ENCODE assay signal across 15 mouse cellular contexts in the genomic region with DNA sequence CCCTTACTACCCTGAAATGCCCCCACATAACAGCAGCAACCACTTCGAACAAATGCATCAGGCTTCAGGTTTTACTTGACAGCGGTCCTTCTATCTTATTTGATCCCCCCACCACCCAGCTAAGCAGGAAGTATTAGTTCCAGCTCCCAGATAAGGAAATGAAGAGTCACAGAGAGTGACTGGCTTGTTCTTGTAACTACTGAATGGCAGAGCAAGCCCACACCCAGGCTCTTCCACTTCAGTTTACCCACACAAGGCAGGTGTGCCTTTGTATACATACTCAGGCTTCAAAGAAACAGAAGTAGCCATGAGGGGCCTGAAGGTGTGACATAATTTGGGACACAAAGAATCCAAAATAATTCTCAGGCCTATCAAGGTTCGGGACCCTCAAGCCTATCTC. TPM values are rescaled to one million over a fixed set of nuclear protein-coding genes. Genes with fewer than 3 reads are reported as not detected.
A peak's percentile ranks its signal among the peaks of the same experiment; 100 is the strongest.
DNase-seq lines count a peak whose midpoint lies in the region; ATAC-seq and TF ChIP-seq lines count a peak whose summit lies in the region.
"Had no signal": no experiment of that assay in that cellular context is flagged by ENCODE, and none has a peak within 500 bp of the region (broad histone marks: within the 10 kb centered on the region; RNA-seq: fewer than 3 reads in every experiment).

No protein-coding gene starts in this region.

- WGBS in liver, postnatal 0 days (ENCODE audit: insufficient replicate concordance), result 30% methylated on average over 3 of the region's 3 CpGs
- WGBS in midbrain, embryonic 13.5 days, result 85% methylated on average over 3 of the region's 3 CpGs

- peak overlapping the region; percentile 20; the same call in 1 of the 2 replicates for H3K9ac ChIP-seq in CH12.LX (ENCODE audit: insufficient read depth, low read depth)
- peak overlapping the region; percentile 46; the same call in 1 of the 2 replicates for H3K9ac ChIP-seq in liver, postnatal 0 days (replicated peaks)
- H3K9ac ChIP-seq in midbrain, embryonic 13.5 days (replicated peaks), result no peak overlapping the region
- H3K9ac ChIP-seq: hindbrain, embryonic 12.5 days; lung, embryonic 14.5 days; neural tube, embryonic 15.5 days had no signal

- peak; percentile 1 for DNase-seq in kidney, adult 18-20 months
- DNase-seq in kidney, postnatal 14 days, result no peak
- DNase-seq in CH12.LX (ENCODE audit: extremely low read depth), result no peak
- peak; percentile 9 for DNase-seq in liver, postnatal 0 days
- no peak for DNase-seq in adrenal gland, adult 8-10 months
- DNase-seq: adrenal gland, postnatal 10 days; embryo, embryonic 11 days; kidney, postnatal 4 days; lung, embryonic 14.5 days; thymus, postnatal 25 days had no signal

- H3K4me3 ChIP-seq in CH12.LX (replicated peaks in 1 of 3; ENCODE audit: low read depth in 2 of 3, low read length in 2 of 3, poor library complexity in 1 of 3), result no peak overlapping the region
- no peak overlapping the region for H3K4me3 ChIP-seq in liver, postnatal 0 days (ENCODE audit: low read depth, low read length)
- no peak overlapping the region for H3K4me3 ChIP-seq in midbrain, embryonic 13.5 days (replicated peaks)
- H3K4me3 ChIP-seq: hindbrain, embryonic 12.5 days; neural tube, embryonic 15.5 days had no signal

- peaks cover 65% of the 10 kb centered on the region for H3K79me2 ChIP-seq in CH12.LX (replicated peaks; ENCODE audit: control insufficient read depth, extremely low read depth, insufficient read depth, poor library complexity, severe bottlenecking)

- H3K36me3 ChIP-seq in CH12.LX (replicated peaks in 1 of 2; ENCODE audit: control insufficient read depth in 1 of 2, insufficient read depth in 1 of 2, low read length in 1 of 2), result no peaks in the 10 kb centered on the region
- H3K36me3 ChIP-seq in liver, postnatal 0 days (replicated peaks; ENCODE audit: insufficient read depth, low read length), result no peaks in the 10 kb centered on the region
- H3K36me3 ChIP-seq in midbrain, embryonic 13.5 days, result no peaks in the 10 kb centered on the region
- H3K36me3 ChIP-seq: hindbrain, embryonic 12.5 days; neural tube, embryonic 15.5 days had no signal

- H3K4me1 ChIP-seq in CH12.LX (ENCODE audit: control insufficient read depth in 1 of 2, insufficient read depth in 2 of 2), result peaks cover 9 to 70% of the 10 kb centered on the region in 2 experiments; a peak in 3 of 4 replicates
- peaks cover 35% of the 10 kb centered on the region for H3K4me1 ChIP-seq in liver, postnatal 0 days (ENCODE audit: insufficient read depth)
- H3K4me1 ChIP-seq in midbrain, embryonic 13.5 days (replicated peaks), result peaks cover 17% of the 10 kb centered on the region

- peak overlapping the region; percentile 63 for H3K4me2 ChIP-seq in CH12.LX (ENCODE audit: insufficient read depth, low read depth, poor library complexity, severe bottlenecking)
- peak overlapping the region; percentile 70 for H3K4me2 ChIP-seq in liver, postnatal 0 days (ENCODE audit: low read depth, low read length)
- no peak overlapping the region for H3K4me2 ChIP-seq in midbrain, embryonic 13.5 days (replicated peaks)
- H3K4me2 ChIP-seq: hindbrain, embryonic 12.5 days; lung, embryonic 14.5 days; neural tube, embryonic 15.5 days had no signal

- TF ChIP-seq CTCF in CH12.LX (conservative IDR thresholded peaks at IDR 0.05 in 1 of 2, IDR thresholded peaks at IDR 0.05 in 1 of 2; ENCODE audit: low read depth in 2 of 2, low read length in 2 of 2), result no peak
- TF ChIP-seq CTCF in liver, postnatal 0 days (IDR thresholded peaks at IDR 0.05; ENCODE audit: low read depth), result no peak

- peak; percentile 71 for ATAC-seq in erythroblast, adult 5-6 weeks (replicated peaks; ENCODE audit: low FRiP score, poor library complexity, severe bottlenecking)
- ATAC-seq in liver, postnatal 0 days, result no peak
- ATAC-seq in midbrain, embryonic 13.5 days, result no peak
- ATAC-seq: CD4-positive, CD25-positive, alpha-beta regulatory T cell, adult 4 months had no signal

- no peak for TF ChIP-seq EP300 in CH12.LX (IDR thresholded peaks at IDR 0.05; ENCODE audit: low read length)
- TF ChIP-seq EP300 in liver, postnatal 0 days (IDR thresholded peaks at IDR 0.05; ENCODE audit: low read depth), result no peak

- H3K9me3 ChIP-seq in CH12.LX (replicated peaks; ENCODE audit: low read length), result peaks cover 2% of the 10 kb centered on the region
- H3K9me3 ChIP-seq in liver, postnatal 0 days (ENCODE audit: low read length), result no peaks in the 10 kb centered on the region
- H3K9me3 ChIP-seq in midbrain, embryonic 13.5 days, result no peaks in the 10 kb centered on the region
- H3K9me3 ChIP-seq: hindbrain, embryonic 12.5 days; neural tube, embryonic 15.5 days had no signal

- dilution Hi-C loops in CH12.LX (cut with MboI; ENCODE audit: extremely low pct_ligation_motif_present, extremely low pct_unique_long_range_greater_than_20kb, low sequenced_read_pairs), result no loop called here

- TF ChIP-seq RAD21 in CH12.LX (IDR thresholded peaks at IDR 0.05; ENCODE audit: low read depth, low read length), result no peak

- no peak for TF ChIP-seq POLR2A in CH12.LX (IDR thresholded peaks at IDR 0.05; ENCODE audit: low read depth, low read length)

- H3K27me3 ChIP-seq in CH12.LX (replicated peaks), result no peaks in the 10 kb centered on the region
- no peaks in the 10 kb centered on the region for H3K27me3 ChIP-seq in liver, postnatal 0 days (ENCODE audit: insufficient read depth, low read length)
- H3K27me3 ChIP-seq in midbrain, embryonic 13.5 days, result peaks cover 3% of the 10 kb centered on the region; the same call in 1 of the 2 replicates
- H3K27me3 ChIP-seq: hindbrain, embryonic 12.5 days; neural tube, embryonic 15.5 days had no signal

- in situ Hi-C loops in CH12.LX (cut with MboI; ENCODE audit: low pct_ligation_motif_present, low pct_unique_long_range_greater_than_20kb, low sequenced_read_pairs), result no loop called here

- peak overlapping the region; percentile 40 for H3K27ac ChIP-seq in CH12.LX (ENCODE audit: insufficient read depth, low read depth)
- peak overlapping the region; percentile 57; the same call in 1 of the 2 replicates for H3K27ac ChIP-seq in liver, postnatal 0 days (ENCODE audit: low read depth)
- no peak overlapping the region for H3K27ac ChIP-seq in midbrain, embryonic 13.5 days
- H3K27ac ChIP-seq: hindbrain, embryonic 12.5 days; neural tube, embryonic 15.5 days had no signal

TF ChIP-seq in CH12.LX, 34 proteins besides CTCF, POLR2A, EP300 and RAD21:
- peak; percentile 7; the same call in 1 of the 2 replicates for TF ChIP-seq ETS1 (conservative IDR thresholded peaks at IDR 0.05; ENCODE audit: low read depth, low read length)
- 0 out of 2 replicates have a peak, but pooled peaks have one; percentile 16 for TF ChIP-seq ELF1 (IDR thresholded peaks at IDR 0.05; ENCODE audit: low read depth, low read length)
- no peak for TF ChIP-seq MAZ (IDR thresholded peaks at IDR 0.05; ENCODE audit: low read depth, low read length)

RNA-seq across cellular contexts. Expression of a gene that starts 5.3 kb away (rescaled TPM):
- total RNA-seq in CH12.LX (2012; rRNA removed) (7.3 and 9.7 TPM in 2 replicates), CH12.LX (2014; rRNA removed) (6.8 and 6.9 TPM in 2 replicates)
- 7.3 and 8.9 TPM in 2 replicates for polyA plus RNA-seq in CH12.LX (2012; ENCODE audit: insufficient read length, low read depth)
- 9.2 and 21.1 TPM in 2 replicates for total RNA-seq in erythroblast, adult 5-6 weeks (2015; ENCODE audit: low replicate concordance)
- 11.3 and 18.7 TPM in 2 replicates for total RNA-seq in erythroblast, adult 5-6 weeks (2017; ENCODE audit: low replicate concordance)
- 2.7 and 2.8 TPM in 2 replicates for polyA plus RNA-seq in liver, postnatal 0 days (2015; fragmentation: Nextera tagmentation; extraction: Ambion mirVana)
- polyA plus RNA-seq in midbrain, embryonic 13.5 days (2015; fragmentation: Nextera tagmentation; extraction: Ambion mirVana), result 3.0 and 3.1 TPM in 2 replicates
- total RNA-seq in adrenal gland, adult 8-10 months (2022), result 10 to 100 TPM; 13.5 to 33.1 (median 23.3) TPM

Comparison
In these comparisons a context has a peak if more than half of its experiments do, and no peak if none do; other contexts are left out.
1. DNase-seq: peak in kidney, adult 18-20 months (single experiment) and liver, postnatal 0 days (single experiment); none in kidney, postnatal 14 days (single experiment), CH12.LX (single experiment) and adrenal gland, adult 8-10 months (single experiment).